Mouse (Mus musculus) T-helper 17 cell (primary cell): ENCODE results near the gene Gm973.

Experiments
- in situ Hi-C, 2 experiments: fragments of 300-600 bp; cut with MboI, MseI; formaldehyde crosslinking; loops; 1 replicate in 1 of 2; 2 replicates in 1 of 2; pipeline ENCODE4 v1.15.1; 2025; ENCODE audit warnings: high pct_unique_total_duplicates in 2 of 2

Gene Gm973

GRCm38 (mm10) chr1:59541271-59542020 lies 25.4 kb downstream of the Gm973 start:
- in situ Hi-C loops, result no loop called here

- in situ Hi-C loops, result no loop called here
Measured at GRCm38 (mm10) chr1:59542231-59542630, 26.2 kb downstream of the Gm973 start.

- in situ Hi-C loops, result no loop called here
Measured at GRCm38 (mm10) chr1:59543911-59544310, 27.8 kb downstream of the Gm973 start.

DNA sequence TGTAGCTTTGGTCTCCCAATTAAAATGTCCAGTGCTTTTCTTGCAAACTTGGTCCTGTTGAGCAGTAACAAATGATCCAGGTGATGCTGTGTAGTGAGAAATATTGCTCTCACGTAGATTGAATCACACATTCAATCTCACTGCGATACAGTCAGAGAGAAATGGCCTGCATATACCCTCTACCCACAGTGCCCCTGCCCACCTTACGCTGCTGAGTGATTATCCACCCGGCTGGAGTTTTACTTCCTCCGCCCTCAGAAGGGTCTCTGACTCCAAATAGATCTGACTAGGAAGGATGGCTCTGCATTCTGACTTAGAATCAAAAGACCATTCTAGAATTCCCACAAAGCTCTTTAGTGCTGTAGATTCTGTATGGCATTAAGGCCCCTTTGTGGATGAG lies 32.4 kb downstream of the Gm973 start:
- in situ Hi-C loops, result no loop called here

DNA sequence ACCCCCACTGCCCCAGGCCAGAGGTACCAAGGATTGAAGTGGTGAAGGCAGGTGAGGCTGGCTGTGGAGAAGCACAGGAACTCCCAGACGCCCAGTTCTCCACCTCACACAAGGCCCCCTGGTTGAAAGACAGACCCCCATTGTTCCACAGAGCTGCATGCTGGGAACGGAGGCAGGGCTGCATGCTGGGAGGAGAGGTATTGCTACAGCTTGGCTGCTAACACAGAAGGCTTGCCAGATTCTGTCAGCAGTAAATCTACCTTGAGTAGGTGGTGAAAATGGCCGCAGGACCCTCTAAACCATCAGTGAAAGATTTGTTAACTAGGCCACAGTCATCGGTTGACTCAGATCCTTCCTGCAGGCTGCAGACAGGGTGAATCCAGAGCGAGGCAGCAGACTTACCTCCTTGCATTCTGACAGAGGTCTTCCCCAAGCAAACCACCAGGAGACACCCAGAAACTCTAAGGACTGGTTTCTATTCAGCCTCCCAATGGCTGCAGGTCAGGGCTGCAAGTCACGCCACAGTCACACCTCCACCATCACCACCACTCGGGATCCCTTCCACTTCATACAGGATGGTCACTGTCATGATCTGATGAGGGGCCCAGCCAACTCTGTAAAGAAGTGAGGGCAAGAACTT lies 33.1 kb downstream of the Gm973 start:
- in situ Hi-C loops, result no loop called here

GRCm38 (mm10) chr1:59550227-59550626 lies 34.2 kb downstream of the Gm973 start:
- in situ Hi-C loops, result no loop called here

DNA sequence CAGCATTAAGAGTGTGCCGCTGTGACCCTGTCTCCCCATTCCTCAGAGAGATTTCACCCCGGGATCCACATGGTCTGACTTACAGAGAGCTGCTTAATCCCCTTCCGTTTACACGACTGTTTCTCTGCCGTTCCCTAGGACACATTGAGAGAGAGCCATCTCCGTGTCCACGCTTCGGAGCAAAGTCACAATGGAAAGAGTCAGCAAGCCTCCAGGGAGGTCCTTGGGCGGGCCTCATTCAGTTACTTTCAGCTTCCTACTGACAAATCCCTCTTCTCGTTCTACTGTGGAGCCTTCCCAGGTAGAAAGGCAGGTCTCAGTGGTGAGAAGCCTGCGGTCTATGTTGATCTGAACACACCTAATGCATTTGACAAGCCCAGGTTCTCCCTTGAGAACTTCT lies 34.9 kb downstream of the Gm973 start:
- in situ Hi-C loops, result no loop called here

DNA sequence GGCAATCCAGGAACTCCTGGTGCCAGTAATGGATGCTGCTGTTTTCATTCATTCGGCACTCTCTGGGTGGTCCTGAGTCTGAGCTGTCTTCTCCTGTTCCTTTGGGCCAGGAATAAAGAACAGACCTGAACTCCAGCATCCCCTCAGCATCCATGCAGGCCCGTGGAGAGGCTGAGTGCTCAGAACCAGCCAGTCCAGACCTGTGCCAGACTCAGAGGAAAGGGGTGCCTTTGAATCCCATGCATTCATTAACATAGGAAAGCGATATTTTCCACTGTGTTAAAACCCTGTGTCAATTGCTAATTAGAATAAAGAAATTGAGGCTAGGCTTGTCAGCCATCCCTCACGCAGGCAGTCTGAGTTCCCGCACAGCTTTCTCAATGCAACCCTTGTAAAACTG lies 37.6 kb downstream of the Gm973 start:
- in situ Hi-C loops, result no loop called here

GRCm38 (mm10) chr1:59563581-59563980 lies 47.5 kb downstream of the Gm973 start:
- in situ Hi-C loops, result no loop called here

DNA sequence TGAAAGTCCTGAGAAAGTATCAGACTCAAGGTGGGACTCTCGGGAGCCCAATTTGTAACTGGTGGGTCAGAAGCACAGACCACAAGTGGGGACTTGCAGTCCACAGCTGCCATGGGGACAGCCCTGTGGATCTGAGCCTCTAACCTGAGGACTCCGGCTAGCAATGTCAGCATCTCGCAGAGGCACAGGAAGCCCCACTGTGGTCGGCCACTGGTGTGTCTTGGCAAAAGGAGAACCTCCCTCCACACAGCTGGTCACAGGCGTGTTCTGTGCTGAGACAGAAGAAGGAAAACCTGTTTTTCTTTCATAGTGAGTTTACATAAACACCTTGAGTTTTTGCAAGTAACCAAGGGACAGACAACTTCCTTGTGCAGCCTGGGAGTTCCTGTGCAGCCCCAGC lies 49.7 kb downstream of the Gm973 start:
- in situ Hi-C loops, result no loop called here

DNA sequence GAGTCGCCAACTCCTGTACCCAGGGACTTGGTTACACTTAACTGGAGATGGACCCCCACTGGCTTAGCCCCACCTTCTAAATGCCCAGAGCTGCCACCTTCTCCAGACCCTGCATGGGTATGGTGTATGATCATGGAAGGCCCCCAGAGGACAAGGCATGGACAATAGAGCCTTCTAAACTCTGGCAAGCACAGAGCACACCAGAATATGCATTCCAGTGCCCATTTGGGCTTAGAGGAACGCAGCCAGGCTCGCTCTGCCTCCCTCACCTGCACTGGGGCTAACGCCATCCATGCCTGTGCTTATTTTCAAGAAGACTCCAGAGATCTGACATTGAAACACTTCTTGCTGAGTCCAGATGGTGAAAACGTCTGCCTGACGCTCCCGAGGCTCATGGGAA lies 50.2 kb downstream of the Gm973 start:
- in situ Hi-C loops, result no loop called here

GRCm38 (mm10) chr1:59566926-59567325 lies 50.9 kb downstream of the Gm973 start:
- in situ Hi-C loops, result no loop called here

GRCm38 (mm10) chr1:59567521-59567920 lies 51.5 kb downstream of the Gm973 start:
- in situ Hi-C loops, result no loop called here

GRCm38 (mm10) chr1:59568283-59568682 lies 52.2 kb downstream of the Gm973 start:
- in situ Hi-C loops, result no loop called here

- in situ Hi-C loops, result no loop called here
Measured at GRCm38 (mm10) chr1:59569301-59569700, 53.2 kb downstream of the Gm973 start.

DNA sequence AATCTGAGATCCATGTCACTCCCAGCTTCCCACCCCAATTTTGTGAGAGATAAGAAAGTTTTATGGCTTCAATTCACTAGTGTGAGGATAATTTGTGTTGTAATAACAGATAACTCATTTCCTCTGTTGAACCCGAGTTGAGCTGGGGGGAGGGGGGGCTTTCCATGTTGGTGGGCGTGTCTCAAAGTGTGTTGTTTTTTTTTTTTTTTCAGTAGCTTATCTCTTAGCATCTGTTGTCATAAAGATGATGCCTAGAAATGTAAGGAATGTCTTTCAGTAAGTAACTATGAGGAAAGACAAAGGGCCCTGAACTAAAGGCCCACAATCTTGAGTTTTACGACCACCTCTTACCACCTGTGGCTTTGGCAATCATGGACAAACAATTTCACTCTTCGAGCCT lies 54.7 kb downstream of the Gm973 start:
- in situ Hi-C loops, result no loop called here

GRCm38 (mm10) chr1:59571502-59571901 lies 55.4 kb downstream of the Gm973 start:
- in situ Hi-C loops, result no loop called here

GRCm38 (mm10) chr1:59573843-59574242 lies 57.8 kb downstream of the Gm973 start:
- in situ Hi-C loops, result no loop called here

DNA sequence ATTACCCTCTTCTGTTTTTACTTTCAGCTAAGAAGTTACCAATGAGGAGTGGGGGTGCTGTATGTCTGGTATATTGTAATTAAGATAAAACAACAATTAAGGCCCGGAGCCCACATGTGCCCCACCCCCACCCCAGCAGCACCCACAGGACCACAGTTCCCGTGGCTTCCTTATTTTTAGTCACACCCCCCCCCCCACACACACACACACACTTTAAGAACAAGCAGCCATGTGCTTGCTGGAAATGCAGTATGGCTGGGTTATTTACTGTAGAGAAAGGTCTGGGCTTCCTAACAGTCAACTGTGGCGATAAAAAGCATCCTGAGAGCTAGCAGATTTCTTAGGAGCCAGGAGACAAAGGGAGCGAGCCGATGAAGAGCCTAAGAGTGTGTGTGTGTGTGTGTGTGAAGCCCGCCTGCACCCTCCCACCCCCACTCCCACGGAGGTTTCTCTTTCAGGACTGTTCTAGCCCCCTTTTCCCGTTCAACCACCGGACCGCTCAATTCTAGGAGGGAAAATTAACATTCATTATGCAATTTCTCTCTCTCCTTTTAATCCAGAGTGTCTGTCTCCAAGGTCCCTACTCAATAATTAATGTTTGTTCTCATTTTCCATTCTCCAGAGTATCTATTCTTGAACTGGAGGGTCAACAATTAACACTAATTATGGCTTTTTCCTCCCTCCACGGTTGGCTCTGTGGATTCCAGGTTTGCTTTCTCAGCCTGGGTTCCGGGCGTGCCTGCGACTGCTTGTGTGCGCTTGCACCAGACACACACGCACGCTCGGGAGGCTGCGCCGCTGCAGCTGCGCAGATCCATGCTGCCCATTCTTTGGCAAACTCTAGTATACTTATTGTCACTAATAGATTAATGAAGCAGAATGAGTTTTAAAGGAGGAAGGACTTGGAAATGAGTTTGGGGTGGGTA lies 58.5 kb downstream of the Gm973 start:
- in situ Hi-C loops, result no loop called here

DNA sequence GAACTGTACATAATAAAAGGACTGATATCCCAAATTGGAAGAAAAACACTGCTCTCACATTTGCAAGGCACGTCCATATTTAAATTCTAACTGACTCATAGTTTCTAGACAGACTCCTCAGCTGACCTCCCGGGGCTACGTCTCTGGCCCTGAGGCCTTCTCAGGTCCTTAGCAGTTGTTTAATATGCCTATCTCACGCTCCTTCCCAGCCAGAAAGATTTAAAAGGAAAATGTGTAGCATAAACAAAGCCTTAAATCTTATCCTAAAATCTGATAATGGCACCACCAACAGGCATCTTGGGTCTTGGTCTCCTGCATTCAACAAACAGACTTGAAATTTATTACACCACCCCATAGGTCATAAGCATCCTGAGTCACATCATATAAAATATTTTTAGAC lies 62.7 kb downstream of the Gm973 start:
- in situ Hi-C loops, result no loop called here

GRCm38 (mm10) chr1:59579327-59579726 lies 63.3 kb downstream of the Gm973 start:
- in situ Hi-C loops, result no loop called here

DNA sequence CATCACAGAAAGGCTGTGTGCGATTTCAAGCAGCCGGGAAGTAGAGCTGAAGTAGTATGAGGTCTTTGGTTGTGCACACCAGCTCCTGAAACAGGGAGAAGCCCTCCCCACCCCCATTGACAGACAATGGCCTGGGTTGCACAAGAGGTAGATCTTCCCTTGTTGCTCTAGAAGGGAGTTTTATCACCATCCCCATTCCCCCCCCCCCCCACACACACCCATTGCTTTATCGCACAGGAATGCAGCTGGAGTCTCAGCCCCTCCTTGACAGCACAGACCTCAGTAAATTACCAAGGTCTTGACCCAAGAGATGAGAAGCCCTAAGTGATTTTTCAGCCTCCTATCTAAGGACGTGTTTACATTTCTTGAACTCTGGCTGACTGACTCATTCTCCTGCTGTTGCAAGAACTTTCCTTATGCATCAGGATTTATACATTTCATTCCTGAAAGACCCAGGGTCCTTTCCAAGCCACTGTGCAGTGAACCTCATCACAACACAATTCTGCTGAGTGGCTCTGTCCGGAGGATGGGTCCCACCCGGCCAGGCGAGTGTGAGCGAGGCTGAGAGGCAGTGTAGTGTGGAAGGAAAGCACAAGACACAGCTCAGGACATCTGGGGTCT lies 64.2 kb downstream of the Gm973 start:
- in situ Hi-C loops, result no loop called here
